Mouse (Mus musculus): ENCODE results near the gene Tmem150b.
A peak's percentile ranks its signal among the peaks of the same experiment; 100 is the strongest.

The Tmem150b gene

DNA sequence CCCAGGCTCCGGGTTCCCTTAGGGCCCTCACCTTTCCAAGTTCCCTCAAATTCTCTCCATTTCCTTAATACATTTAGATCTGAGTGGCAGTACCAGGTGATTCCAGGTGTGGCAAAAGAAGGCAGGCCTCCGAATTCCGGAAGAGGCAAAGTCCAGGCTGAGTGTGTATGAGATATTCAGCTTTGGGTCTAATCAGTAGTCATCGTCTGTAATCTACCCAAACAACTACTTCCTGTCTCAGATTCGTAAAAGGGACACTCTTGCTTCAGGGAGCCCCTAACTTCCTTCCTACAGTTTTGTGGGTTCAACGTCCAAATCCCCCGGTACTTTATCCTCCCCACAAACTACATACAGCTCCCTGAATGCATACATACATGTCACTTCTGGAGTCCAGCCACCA lies at the start of gene Tmem150b:
Gene Tmem150b (minus strand): TSS at position 81 of the 400 bp plus-strand sequence.
- no peak for DNase-seq (ENCODE audit: low read depth, low spot score)

DNA sequence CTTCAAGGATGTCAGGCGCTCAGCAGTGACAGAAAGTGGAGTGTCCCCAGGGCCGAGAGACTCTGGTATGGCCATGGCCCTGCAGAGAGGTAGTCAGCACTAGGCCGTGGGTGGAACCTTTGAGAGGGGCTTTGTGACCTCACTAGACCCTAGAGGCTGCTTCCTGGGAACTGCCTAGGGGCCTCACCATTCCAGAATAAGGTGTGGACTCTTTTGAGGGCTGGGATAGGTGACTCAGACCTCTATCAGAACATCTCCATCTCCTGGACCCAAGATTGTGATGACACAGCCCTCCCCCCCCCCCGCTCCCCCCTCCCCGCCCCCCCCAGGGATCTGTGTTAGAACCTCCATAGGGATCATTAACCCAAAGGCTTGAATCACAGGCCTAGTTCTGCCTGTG lies 46.2 kb upstream of the Tmem150b start, which contains the start of gene Fam71e2:
Gene Fam71e2 (minus strand): TSS at position 101 of the 400 bp plus-strand sequence.
- DNase-seq (ENCODE audit: low read depth, low spot score): no peak

DNA sequence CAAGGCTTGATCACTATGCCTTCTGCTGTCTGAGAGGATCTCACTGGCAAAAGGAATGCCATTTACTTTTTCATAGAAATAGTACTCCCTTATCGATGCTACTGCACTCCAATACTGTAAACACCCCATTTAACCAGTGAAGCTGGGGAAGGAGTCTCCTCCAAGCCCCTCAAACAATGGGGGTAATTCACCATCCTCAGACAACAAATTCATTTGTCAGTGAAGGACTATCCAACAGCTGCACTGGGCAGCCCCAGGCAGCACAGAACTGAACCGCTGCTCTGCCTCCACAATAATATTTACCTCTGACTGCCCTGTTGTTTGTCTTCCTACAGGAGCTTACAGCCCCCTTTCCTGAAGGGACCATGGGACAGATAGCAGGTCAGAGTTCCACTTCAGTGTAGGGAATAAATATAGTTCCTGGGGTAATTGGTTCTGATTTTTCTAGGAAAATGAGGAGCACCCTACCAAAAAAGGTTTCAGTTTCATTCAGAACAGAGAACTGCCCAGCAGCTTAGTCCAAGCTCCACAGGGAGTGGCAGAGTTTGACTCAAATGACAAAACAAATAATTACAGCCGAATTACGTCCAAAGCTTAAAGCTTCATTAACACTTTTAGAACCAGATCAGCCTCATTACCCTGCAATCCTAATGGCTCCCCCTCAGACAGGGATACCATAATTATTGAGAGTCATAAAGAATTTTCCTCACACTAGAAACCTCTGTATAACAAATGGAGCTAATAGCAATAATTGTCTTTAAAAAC lies 40.1 kb upstream of the Tmem150b start:
- DNase-seq (ENCODE audit: low read depth, low spot score): no peak

GRCm38 (mm10) chr7:4759670-4760069 lies 34.6 kb upstream of the Tmem150b start:
- DNase-seq (ENCODE audit: low read depth, low spot score): no peak

DNA sequence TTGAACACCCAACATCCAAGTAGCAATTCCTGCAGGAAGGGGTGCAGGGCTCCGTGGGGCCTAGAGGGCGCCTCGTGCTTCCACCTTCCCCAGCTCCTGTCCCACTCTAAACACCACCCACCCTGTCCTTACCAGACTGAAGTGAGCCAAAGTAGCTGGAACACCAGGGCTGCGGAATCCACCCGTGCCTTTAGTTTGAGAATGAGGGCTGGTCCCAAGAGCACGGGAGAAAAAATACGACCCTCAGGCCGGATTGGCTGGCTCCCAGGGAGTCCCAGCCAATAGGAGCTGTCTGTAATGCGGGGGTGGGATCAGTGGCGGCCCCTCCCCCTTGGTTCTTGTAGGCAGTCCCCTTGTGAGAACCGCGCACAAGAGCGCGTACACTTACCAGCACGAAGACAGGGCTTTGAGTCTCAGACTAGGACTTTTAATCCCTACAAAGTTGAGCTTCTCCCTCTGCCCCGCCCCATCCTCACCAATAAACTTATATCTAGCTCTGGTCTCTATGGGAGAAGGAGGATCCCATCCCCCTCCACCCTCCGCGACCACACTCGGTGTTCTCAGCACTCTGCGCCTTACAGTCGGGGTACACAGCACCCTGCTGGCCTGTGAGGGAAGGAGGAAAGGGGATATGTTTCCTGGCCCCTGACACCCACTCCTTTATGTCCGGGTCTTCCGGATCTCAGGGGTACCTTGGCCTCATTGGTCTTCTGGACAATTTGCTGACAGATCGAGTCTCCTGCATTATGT lies 27.9 kb upstream of the Tmem150b start, which contains the start of gene Cox6b2:
Gene Cox6b2 (minus strand): TSS at position 274 of the 750 bp plus-strand sequence.
- peak; percentile 82 for DNase-seq (ENCODE audit: low read depth, low spot score)

- no peak for DNase-seq (ENCODE audit: low read depth, low spot score)
Measured at GRCm38 (mm10) chr7:4751971-4752820, 27.1 kb upstream of the Tmem150b start.

DNA sequence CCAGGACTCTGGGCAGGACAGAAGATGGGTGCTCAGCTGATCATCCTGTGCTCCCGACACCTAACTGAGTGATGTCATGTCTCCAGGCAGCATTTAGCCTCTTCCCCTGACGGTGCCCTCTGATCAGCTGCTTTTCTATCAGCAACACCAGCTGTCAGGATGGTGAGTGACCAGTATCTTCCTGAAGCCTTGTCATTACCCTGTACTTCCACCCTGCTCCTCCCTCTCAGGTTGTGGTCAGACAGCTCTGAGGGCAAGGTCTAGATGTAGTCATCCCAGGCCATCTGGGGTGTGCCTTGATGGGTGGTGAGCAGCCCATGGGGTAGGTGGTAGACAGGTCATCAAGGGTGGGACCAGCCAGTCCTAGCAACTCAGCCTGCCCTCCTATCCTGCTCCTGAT lies 24.1 kb upstream of the Tmem150b start:
- DNase-seq (ENCODE audit: low read depth, low spot score): no peak

DNA sequence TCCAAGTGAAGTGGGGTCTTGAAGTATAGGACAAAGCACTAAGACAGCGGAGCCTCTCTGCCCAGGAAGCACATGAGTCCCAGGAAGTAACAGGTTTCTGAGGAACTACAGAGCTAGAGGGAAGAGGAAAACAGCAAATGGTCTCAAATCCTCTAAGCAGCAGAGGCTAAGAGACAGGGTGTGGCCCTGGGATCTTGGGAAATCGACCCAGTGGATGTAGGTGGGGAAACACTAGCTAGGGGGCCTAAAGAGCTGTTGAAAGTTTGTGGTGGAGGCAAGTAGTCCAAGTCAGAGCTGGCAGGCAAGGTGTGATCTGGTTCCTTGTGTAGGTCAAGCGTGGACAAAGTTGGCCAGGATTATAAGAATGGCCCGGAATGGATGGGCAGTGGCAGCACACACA lies 23.3 kb upstream of the Tmem150b start:
- no peak for DNase-seq (ENCODE audit: low read depth, low spot score)

DNA sequence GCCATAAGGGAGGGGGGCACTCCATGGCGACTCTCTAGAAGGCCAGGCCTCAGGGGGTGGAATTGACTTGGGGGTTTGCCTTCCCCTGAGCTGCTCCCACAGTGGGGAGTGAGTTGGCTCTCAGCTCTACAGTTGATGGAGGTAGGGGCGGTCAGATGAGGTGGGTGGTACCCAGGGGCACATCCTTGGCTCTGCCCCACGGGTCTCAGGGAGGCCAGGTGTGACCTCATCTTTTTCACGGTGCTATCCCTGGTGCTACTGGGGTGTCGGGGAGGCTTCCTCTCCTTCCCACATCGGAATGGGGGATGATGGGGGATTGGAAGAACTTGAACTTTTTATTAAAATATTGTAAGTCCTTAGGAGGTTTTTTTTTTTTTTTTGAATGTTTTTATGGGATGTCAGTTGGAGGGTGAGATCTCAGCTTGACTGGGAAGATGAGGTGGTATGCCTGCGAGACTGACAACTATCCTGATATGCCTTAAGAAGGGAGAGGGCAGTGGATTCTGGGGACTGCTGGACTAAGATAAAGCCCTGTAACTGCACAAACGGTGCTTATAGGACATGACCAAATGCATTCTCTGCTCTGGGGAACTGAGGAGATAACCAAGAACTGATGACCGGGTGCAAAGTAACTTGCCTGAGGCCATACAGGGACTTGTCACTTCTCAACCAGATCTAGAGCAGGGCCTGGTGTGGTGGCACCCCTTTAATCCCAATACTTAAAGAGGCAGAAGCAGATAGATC lies 22.3 kb upstream of the Tmem150b start:
- DNase-seq (ENCODE audit: low read depth, low spot score): no peak

DNA sequence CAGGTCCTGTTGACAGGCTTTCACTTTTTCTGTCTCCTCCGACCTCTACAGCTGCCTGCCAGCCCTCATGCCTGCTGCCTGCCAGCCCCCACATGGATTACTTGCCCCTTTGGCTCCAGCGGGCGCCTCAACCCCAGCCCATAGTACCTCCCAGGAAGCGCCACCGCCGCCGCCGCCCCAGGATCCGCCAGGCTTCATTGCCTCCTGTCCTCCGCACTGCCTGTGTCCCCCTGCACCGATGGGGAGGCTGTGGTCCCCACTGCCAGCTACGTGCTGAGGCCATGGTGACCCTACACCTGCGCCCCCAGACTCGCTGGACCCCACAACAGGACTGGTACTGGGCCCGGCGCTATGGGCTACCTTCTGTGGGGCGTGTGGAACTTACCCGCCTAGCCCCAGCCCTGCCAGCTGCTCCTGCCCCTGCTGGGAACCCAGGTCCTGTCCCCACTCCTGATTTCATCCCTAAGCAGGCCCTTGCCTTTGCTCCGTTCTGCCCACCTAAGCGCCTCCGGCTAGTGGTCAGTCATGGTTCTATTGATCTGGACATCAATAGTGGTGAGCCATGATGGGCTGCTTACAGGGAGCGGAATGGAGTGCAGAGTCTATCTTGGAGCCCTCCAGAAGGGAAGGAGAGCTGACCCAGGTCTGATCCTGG lies 21.4 kb upstream of the Tmem150b start:
- DNase-seq (ENCODE audit: low read depth, low spot score): no peak

GRCm38 (mm10) chr7:4744886-4745285 lies 19.8 kb upstream of the Tmem150b start:
- DNase-seq (ENCODE audit: low read depth, low spot score): no peak

GRCm38 (mm10) chr7:4743354-4743753 lies 18.3 kb upstream of the Tmem150b start:
- no peak for DNase-seq (ENCODE audit: low read depth, low spot score)

DNA sequence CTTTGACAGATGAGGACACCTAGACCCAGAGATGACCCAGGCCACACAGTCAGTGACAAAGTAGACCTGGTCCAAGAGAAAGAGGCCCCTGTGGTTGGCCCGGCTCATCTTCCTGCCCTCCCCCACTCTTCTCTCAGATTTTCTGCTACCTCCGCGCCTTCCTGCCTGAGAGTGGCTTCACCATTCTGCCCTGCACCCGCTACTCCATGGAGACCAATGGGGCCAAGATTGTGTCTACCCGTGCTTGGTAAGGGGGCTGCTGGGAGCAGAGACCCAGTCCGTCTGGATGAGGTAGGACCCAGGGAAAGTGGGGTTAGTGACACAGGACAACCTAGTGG lies 17.4 kb upstream of the Tmem150b start:
- DNase-seq (ENCODE audit: low read depth, low spot score): no peak

DNA sequence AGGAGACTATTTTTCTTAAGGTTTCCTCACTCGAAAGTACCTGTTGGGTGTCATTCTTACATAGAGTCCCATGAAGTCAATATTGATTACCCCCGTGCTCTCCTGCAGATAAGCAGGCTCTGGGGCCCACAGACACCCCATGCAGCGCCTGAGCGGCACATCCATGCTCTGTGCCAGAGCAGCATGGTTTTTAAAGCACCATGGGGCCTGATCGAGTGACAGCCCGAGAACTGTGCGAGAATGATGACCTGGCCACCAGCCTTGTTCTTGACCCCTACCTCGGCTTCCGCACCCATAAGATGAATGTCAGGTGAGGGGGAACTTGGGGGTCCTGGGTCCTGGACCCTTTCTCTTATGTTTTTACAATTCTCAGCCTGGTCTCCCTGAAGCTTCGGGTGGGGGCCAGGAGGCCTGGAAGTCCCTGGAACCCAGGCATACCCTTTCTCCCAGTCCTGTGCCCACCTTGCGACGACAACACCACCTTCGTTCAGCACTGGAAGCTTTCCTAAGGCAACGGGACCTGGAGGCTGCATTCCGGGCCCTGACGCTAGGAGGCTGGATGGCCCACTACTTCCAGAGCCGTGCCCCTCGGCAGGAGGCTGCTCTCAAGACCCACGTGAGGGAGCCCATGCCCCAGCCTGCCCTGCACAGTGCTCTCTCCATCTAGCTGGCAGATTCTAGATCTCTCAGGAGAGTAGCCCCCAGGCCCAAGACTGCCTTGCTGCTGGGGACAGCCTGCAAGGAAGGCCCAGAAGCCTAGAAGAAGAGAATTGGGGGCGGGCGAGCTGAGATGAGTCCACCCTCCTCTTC lies 16.8 kb upstream of the Tmem150b start:
- DNase-seq (ENCODE audit: low read depth, low spot score): no peak

GRCm38 (mm10) chr7:4741151-4741550 lies 16.1 kb upstream of the Tmem150b start:
- DNase-seq (ENCODE audit: low read depth, low spot score): no peak

DNA sequence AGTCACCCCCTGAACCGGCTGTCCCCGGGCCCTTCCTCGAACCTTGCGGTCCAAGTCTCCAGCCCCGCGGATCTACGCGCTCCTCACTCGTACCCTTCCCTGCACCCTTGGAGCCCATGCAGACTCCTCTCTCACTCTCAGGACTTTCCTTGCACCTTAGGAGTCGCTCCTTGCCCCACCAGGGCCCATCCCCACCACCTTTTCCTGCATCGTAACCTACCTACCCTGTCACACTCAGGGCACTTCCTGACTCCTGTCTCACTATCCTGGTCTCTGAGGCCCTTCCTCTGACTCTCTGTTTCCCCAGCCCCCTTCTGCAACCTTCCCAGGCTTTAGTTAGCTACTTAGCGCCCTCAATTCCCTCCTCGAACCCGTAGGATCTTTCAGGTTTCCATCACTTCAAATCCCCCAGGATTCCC lies 15.3 kb upstream of the Tmem150b start:
- no peak for DNase-seq (ENCODE audit: low read depth, low spot score)

DNA sequence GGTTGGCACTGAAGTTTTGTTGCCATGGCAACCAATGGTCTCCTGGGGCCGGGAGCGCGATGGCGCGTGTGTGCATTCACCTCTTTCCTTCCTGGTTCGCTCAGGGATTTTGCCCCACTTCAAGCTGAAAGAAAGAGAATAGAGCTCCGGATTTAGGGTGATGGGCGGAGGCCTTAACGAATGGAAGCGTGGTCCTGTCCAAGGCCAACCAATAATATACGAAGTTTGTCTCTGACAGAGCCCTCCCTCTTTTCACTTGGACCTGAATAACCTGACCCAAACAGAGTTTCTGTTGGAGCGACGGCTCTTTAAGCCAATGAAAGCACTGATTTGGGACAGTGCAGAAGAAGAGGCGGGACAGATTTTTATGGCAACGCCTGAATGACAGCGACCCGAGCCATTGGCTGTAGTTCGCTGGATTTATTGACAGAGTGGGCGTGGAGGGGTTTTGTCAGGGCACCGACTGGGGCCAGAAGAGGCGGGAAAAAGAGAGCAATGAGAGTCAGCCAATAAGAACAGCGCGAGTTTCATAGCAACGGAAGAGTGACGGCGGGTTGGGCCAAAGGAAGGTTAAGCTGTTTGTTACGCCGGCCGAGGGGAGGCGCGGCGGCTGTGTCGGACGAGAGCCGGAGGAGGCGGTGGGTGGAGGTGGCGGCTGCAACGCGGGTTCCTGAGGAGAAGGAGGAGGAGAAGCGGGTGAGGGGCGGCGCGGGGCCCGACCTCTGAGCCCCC lies 14.7 kb upstream of the Tmem150b start, which contains the start of gene Kmt5c:
Gene Kmt5c (plus strand): TSS at position 572 of the 732 bp plus-strand sequence.
- peak; percentile 98 for DNase-seq (ENCODE audit: low read depth, low spot score)

DNA sequence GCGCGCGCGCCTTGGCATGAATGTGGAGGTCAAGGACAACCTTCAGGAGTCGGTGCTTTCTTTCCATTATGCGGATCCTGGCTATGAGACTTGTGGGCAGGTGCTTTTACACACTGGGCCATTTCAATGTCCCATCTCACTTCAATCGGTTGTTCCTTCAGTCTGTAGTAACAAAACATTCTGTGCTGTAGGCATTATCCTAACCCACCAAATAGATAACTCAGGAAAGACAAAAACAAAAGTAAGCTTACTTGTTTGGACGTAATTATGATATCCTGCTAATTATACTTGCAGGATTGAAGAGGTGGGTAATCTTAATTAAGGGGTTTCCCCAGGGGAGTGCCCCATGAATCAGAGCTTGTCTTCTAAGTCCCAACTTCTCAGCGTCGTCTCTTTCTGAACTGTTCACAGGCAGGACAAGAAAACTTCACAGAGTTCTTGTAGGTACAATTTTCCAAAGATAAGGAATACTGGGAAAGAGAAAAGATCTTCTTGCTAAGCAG lies 14.0 kb upstream of the Tmem150b start:
- no peak for DNase-seq (ENCODE audit: low read depth, low spot score)

DNA sequence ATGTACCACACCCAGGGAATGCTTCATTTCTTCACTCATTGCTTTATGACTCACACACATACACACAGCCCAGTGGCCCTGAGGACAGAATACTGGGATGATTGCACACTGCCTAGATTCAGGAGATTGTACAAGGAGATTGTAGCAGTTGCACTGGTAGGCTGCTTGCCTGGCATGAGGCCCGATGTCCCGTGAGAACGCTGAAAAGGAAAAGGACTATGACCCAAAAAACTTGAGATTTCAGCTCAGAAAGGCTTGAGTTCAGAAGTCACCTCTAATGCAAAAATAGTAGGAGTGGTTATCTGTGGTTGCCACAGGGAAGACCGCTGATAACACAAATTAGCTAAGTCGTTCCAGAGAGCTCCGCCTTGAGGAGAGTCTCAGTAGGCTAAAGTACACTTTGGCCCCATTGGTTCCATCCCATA lies 7.9 kb upstream of the Tmem150b start:
- no peak for DNase-seq (ENCODE audit: low read depth, low spot score)
